Mouse (Mus musculus) CH12.LX (cell line): ENCODE data around the gene Neurl4. TPM values are rescaled to one million over a fixed set of nuclear protein-coding genes. Genes with fewer than 3 reads are reported as not detected.

ENCODE experiments used
- DNase-seq: peaks from one replicate; pipeline ENCODE4 v3.0.0-alpha.2; 2013; ENCODE audit errors: extremely low read depth
- H3K27ac ChIP-seq: 2 replicates; pipeline ENCODE4 v1.5.1; 2012; ENCODE audit warnings: low read depth, mild to moderate bottlenecking, control low read depth, moderate library complexity; ENCODE audit not compliant: insufficient read depth
- H3K27me3 ChIP-seq: replicated peaks from 2 replicates; pipeline ENCODE3; 2012; ENCODE audit warnings: inconsistent platforms
- H3K36me3 ChIP-seq, 2 experiments: replicated peaks in 1 of 2; 2 replicates each; pipeline versions ENCODE3 to v1.6.1; 2012; ENCODE audit warnings: inconsistent platforms in 1 of 2, low read length in 1 of 2, mild to moderate bottlenecking in 1 of 2, mixed read lengths in 1 of 2, moderate library complexity in 1 of 2; ENCODE audit not compliant: control insufficient read depth in 1 of 2, insufficient read depth in 1 of 2
- H3K4me1 ChIP-seq, 2 experiments: 2 replicates each; pipeline ENCODE4 v1.6.1; 2012; ENCODE audit warnings: inconsistent platforms in 1 of 2, moderate library complexity in 1 of 2; ENCODE audit not compliant: insufficient read depth in 2 of 2, control insufficient read depth in 1 of 2
- H3K4me2 ChIP-seq: 2 replicates; pipeline ENCODE4 v1.6.1; 2012; ENCODE audit warnings: low read depth, mild to moderate bottlenecking, control low read depth; ENCODE audit not compliant: poor library complexity, insufficient read depth, severe bottlenecking
- H3K4me3 ChIP-seq, 3 experiments: fragments of 150-350 bp in 1 of 3; sonication (generic) in 1 of 3; replicated peaks in 1 of 3; 2 replicates each; pipeline versions ENCODE3 to v1.5.1; 2011 to 2012; ENCODE audit warnings: low read depth in 2 of 3, low read length in 2 of 3, mild to moderate bottlenecking in 2 of 3, moderate library complexity in 2 of 3, control low read depth in 1 of 3, improper control_type of control experiment in 1 of 3, inconsistent platforms in 1 of 3, mixed read lengths in 1 of 3; ENCODE audit not compliant: poor library complexity in 1 of 3
- H3K79me2 ChIP-seq: replicated peaks from 2 replicates; pipeline ENCODE4 v1.6.1; 2012; ENCODE audit warnings: mild to moderate bottlenecking, moderate library complexity; ENCODE audit not compliant: control insufficient read depth, poor library complexity, insufficient read depth, severe bottlenecking; ENCODE audit errors: extremely low read depth
- H3K9ac ChIP-seq: 2 replicates; pipeline ENCODE4 v1.6.1; 2012; ENCODE audit warnings: low read depth, mild to moderate bottlenecking, control low read depth, moderate library complexity; ENCODE audit not compliant: insufficient read depth
- H3K9me3 ChIP-seq: replicated peaks from 2 replicates; pipeline ENCODE3; 2012; ENCODE audit warnings: low read length, inconsistent platforms, mixed read lengths
- BHLHE40 ChIP-seq: IDR thresholded peaks from 2 replicates; pipeline ENCODE4 v1.6.1; 2011; ENCODE audit warnings: mild to moderate bottlenecking, low read depth, low read length, improper control_type of control experiment
- CHD1 ChIP-seq: IDR thresholded peaks from 2 replicates; pipeline ENCODE4 v1.6.1; 2012; ENCODE audit warnings: low read depth, low read length, improper control_type of control experiment, inconsistent platforms
- CHD2 ChIP-seq: IDR thresholded peaks from 2 replicates; pipeline ENCODE4 v1.6.1; 2011; ENCODE audit warnings: low read length, improper control_type of control experiment
- CTCF ChIP-seq, 2 experiments: IDR thresholded peaks in 1 of 2; conservative IDR thresholded peaks in 1 of 2; 2 replicates each; pipeline ENCODE4 v1.5.1; 2011 to 2012; ENCODE audit warnings: low read depth in 2 of 2, low read length in 2 of 2, improper control_type of control experiment in 1 of 2, inconsistent platforms in 1 of 2, mild to moderate bottlenecking in 1 of 2, moderate library complexity in 1 of 2
- E2F4 ChIP-seq: IDR thresholded peaks from 2 replicates; pipeline ENCODE4 v1.6.1; 2011; ENCODE audit warnings: low read depth, low read length, improper control_type of control experiment; ENCODE audit not compliant: insufficient replicate concordance
- ELF1 ChIP-seq: IDR thresholded peaks from 2 replicates; pipeline ENCODE4 v1.6.1; 2014; ENCODE audit warnings: low read depth, mild to moderate bottlenecking, inconsistent platforms, low read length, improper control_type of control experiment
- EP300 ChIP-seq: IDR thresholded peaks from 2 replicates; pipeline ENCODE4 v1.6.1; 2011; ENCODE audit warnings: low read length, improper control_type of control experiment
- ETS1 ChIP-seq: conservative IDR thresholded peaks from 2 replicates; pipeline ENCODE4 v1.6.1; 2012; ENCODE audit warnings: low read depth, mild to moderate bottlenecking, inconsistent platforms, low read length, improper control_type of control experiment, moderate library complexity
- GABPA ChIP-seq: IDR thresholded peaks from 2 replicates; pipeline ENCODE4 v1.6.1; 2012; ENCODE audit warnings: low read depth, low read length, improper control_type of control experiment, inconsistent platforms; ENCODE audit not compliant: insufficient replicate concordance
- HCFC1 ChIP-seq: IDR thresholded peaks from 2 replicates; pipeline ENCODE4 v1.6.1; 2012; ENCODE audit warnings: low read depth, mild to moderate bottlenecking, inconsistent platforms, low read length, improper control_type of control experiment
- IRF4 ChIP-seq: IDR thresholded peaks from 2 replicates; pipeline ENCODE4 v1.6.1; 2014; ENCODE audit warnings: low read depth, mild to moderate bottlenecking, inconsistent platforms, low read length, improper control_type of control experiment
- JUN ChIP-seq: IDR thresholded peaks from 2 replicates; pipeline ENCODE4 v1.6.1; 2011; ENCODE audit warnings: low read depth, mild to moderate bottlenecking, low read length, improper control_type of control experiment, moderate library complexity; ENCODE audit not compliant: insufficient read depth
- KAT2A ChIP-seq: IDR thresholded peaks from 2 replicates; pipeline ENCODE4 v1.6.1; 2012; ENCODE audit warnings: low read length, improper control_type of control experiment, inconsistent platforms; ENCODE audit not compliant: insufficient replicate concordance
- MAX ChIP-seq: IDR thresholded peaks from 2 replicates; pipeline ENCODE4 v1.6.1; 2011; ENCODE audit warnings: low read length, improper control_type of control experiment
- MAZ ChIP-seq: IDR thresholded peaks from 2 replicates; pipeline ENCODE4 v1.6.1; 2012; ENCODE audit warnings: low read depth, mild to moderate bottlenecking, inconsistent platforms, low read length, improper control_type of control experiment, moderate library complexity
- MEF2A ChIP-seq: IDR thresholded peaks from 2 replicates; pipeline ENCODE4 v1.6.1; 2014; ENCODE audit warnings: low read depth, mild to moderate bottlenecking, inconsistent platforms, low read length, improper control_type of control experiment, borderline replicate concordance
- MXI1 ChIP-seq: IDR thresholded peaks from 2 replicates; pipeline ENCODE4 v1.6.1; 2011; ENCODE audit warnings: mild to moderate bottlenecking, low read depth, low read length, improper control_type of control experiment
- MYC ChIP-seq: IDR thresholded peaks from 2 replicates; pipeline ENCODE4 v1.6.1; 2011; ENCODE audit warnings: low read depth, mild to moderate bottlenecking, improper control_type of control experiment, low read length
- NELFE ChIP-seq: IDR thresholded peaks from 2 replicates; pipeline ENCODE4 v1.6.1; 2011; ENCODE audit warnings: low read depth, low read length, improper control_type of control experiment
- NRF1 ChIP-seq: IDR thresholded peaks from 2 replicates; pipeline ENCODE4 v1.6.1; 2014; ENCODE audit warnings: low read depth, mild to moderate bottlenecking, inconsistent platforms, low read length, improper control_type of control experiment, moderate library complexity
- POLR2A ChIP-seq: IDR thresholded peaks from 2 replicates; pipeline ENCODE4 v1.6.1; 2011; ENCODE audit warnings: low read depth, mild to moderate bottlenecking, improper control_type of control experiment, low read length
- POLR2AphosphoS2 ChIP-seq: IDR thresholded peaks from 2 replicates; pipeline ENCODE4 v1.6.1; 2011; ENCODE audit warnings: low read depth, low read length, improper control_type of control experiment
- RAD21 ChIP-seq: IDR thresholded peaks from 2 replicates; pipeline ENCODE4 v1.6.1; 2011; ENCODE audit warnings: low read depth, mild to moderate bottlenecking, low read length, improper control_type of control experiment, moderate library complexity
- RCOR1 ChIP-seq: conservative IDR thresholded peaks from 2 replicates; pipeline ENCODE4 v1.6.1; 2012; ENCODE audit warnings: low read depth, mild to moderate bottlenecking, inconsistent platforms, low read length, improper control_type of control experiment
- SIN3A ChIP-seq: IDR thresholded peaks from 2 replicates; pipeline ENCODE4 v1.6.1; 2012; ENCODE audit warnings: low read length, improper control_type of control experiment, inconsistent platforms
- TBP ChIP-seq: conservative IDR thresholded peaks from 2 replicates; pipeline ENCODE4 v1.6.1; 2011; ENCODE audit warnings: low read depth, low read length, improper control_type of control experiment
- TCF12 ChIP-seq: IDR thresholded peaks from 2 replicates; pipeline ENCODE4 v1.6.1; 2014; ENCODE audit warnings: low read depth, mild to moderate bottlenecking, inconsistent platforms, low read length, improper control_type of control experiment
- UBTF ChIP-seq: IDR thresholded peaks from 2 replicates; pipeline ENCODE4 v1.6.1; 2012; ENCODE audit warnings: low read depth, mild to moderate bottlenecking, inconsistent platforms, low read length, improper control_type of control experiment, moderate library complexity
- USF2 ChIP-seq: conservative IDR thresholded peaks from 2 replicates; pipeline ENCODE4 v1.6.1; 2011; ENCODE audit warnings: low read depth, low read length, improper control_type of control experiment
- ZKSCAN1 ChIP-seq: IDR thresholded peaks from 2 replicates; pipeline ENCODE4 v1.6.1; 2012; ENCODE audit warnings: low read depth, inconsistent platforms, low read length, improper control_type of control experiment, borderline replicate concordance
- dilution Hi-C: fragments of 300-500 bp; cut with MboI; formaldehyde crosslinking; loops from 2 replicates; pipeline ENCODE4 v1.14.3; 2020; ENCODE audit warnings: low sequenced_read_pairs; ENCODE audit not compliant: extremely low pct_unique_long_range_greater_than_20kb, extremely low pct_ligation_motif_present
- in situ Hi-C: fragments of 300-500 bp; cut with MboI; formaldehyde crosslinking; loops from 3 replicates; pipeline ENCODE4 v1.14.3; 2019; ENCODE audit warnings: low sequenced_read_pairs, low pct_ligation_motif_present, low pct_unique_long_range_greater_than_20kb, mixed read lengths
- polyA plus RNA-seq: library from polyadenylated mRNA; unstranded; fragments of >175 nt; gene quantifications from 2 replicates; pipeline ENCODE4 v1.2.1, GENCODE M21; 2012; ENCODE audit warnings: low read depth; ENCODE audit not compliant: insufficient read length
- total RNA-seq, 2 experiments: library from RNA; depleted of rRNA; stranded (reverse); fragments of 300-350 nt in 1 of 2; fragments of >200 nt in 1 of 2; gene quantifications; 2 replicates each; pipeline ENCODE4 v1.2.3; 2012 to 2014

Gene Neurl4
- total and polyA plus RNA-seq, 3 experiments = 21.4 to 51.0 (median 40.1) TPM

GRCm38 (mm10) chr11:69919661-69920265 is 18.9 kb downstream of the Neurl4 start:
- no peaks in the 10 kb centered on the region for H3K9me3 ChIP-seq
- H3K4me3 ChIP-seq = peak overlapping the region; percentile 90 to 99 (median 95)
- in situ Hi-C loops (loop anchor here (5.0 kb wide), 1 partner anchor 37 kb away; the partner anchor contains the start of gene Kctd11), dilution Hi-C loops (no loop called here)
- H3K4me2 ChIP-seq = peak overlapping the region; percentile 67
- peaks cover 17 to 57% of the 10 kb centered on the region in 2 experiments for H3K4me1 ChIP-seq
- peak overlapping the region; percentile 89 for H3K27ac ChIP-seq
- peak; percentile 98 for DNase-seq
- peak overlapping the region; percentile 97 for H3K9ac ChIP-seq
- H3K27me3 ChIP-seq = no peaks in the 10 kb centered on the region
- peaks cover 41 to 47% of the 10 kb centered on the region in 2 experiments for H3K36me3 ChIP-seq
- TF ChIP-seq NRF1 (peak; percentile 35), ZKSCAN1 (no peak), EP300 (no peak), CHD1 (no peak), ETS1 (peak; percentile 86), MAX (peak; percentile 87), ELF1 (0 out of 2 replicates have a peak, but pooled peaks have one; percentile 40), HCFC1 (peak; percentile 65; the same call in 1 of the 2 replicates), CTCF (conservative IDR thresholded peaks at IDR 0.05 in 1 of 2, IDR thresholded peaks at IDR 0.05 in 1 of 2; ENCODE audit: low read depth in 2 of 2, low read length in 2 of 2) (no peak), NELFE (peak; percentile 43), POLR2AphosphoS2 (peak; percentile 83), IRF4 (peak; percentile 81; the same call in 1 of the 2 replicates), RCOR1 (0 out of 2 replicates have a peak, but pooled peaks have one; percentile 32), TBP (peak; percentile 91), MYC (peak; percentile 96), RAD21 (no peak), KAT2A (no peak), MEF2A (peak; percentile 83), TCF12 (peak; percentile 82), BHLHE40 (peak; percentile 89), POLR2A (peak; percentile 87), CHD2 (peak; percentile 75), JUN (no peak), USF2 (no peak; the same call in 1 of the 2 replicates), MAZ (peak; percentile 98), GABPA (no peak), E2F4 (0 out of 2 replicates have a peak, but pooled peaks have one; percentile 43), MXI1 (peak; percentile 89), SIN3A (peak; percentile 97), UBTF (no peak; the same call in 1 of the 2 replicates)
- H3K79me2 ChIP-seq = peaks cover 51% of the 10 kb centered on the region
